Mouse (Mus musculus): ENCODE results near the gene Ankrd26. TPM values are rescaled to one million over a fixed set of nuclear protein-coding genes. Genes with fewer than 3 reads are reported as not detected.

The Ankrd26 gene
- polyA plus RNA-seq, 1 experiment from 2014 or later = 17.1 TPM

GRCm38 (mm10) chr6:118477875-118478785 is 83.9 kb downstream of the Ankrd26 start:
- H3K27me3 ChIP-seq = peaks cover 6% of the 10 kb centered on the region; the same call in 1 of the 2 replicates
- peak overlapping the region; percentile 87 for H3K27ac ChIP-seq
- 20% methylated on average over 10 of the region's 10 CpGs for WGBS

GRCm38 (mm10) chr6:118462069-118462705 is 99.8 kb downstream of the Ankrd26 start:
- H3K27ac ChIP-seq = no peak overlapping the region
- 83% methylated on average over 15 of the region's 15 CpGs for WGBS
- H3K9me3 ChIP-seq = no peaks in the 10 kb centered on the region
- peaks cover 43% of the 10 kb centered on the region for H3K36me3 ChIP-seq
- H3K4me3 ChIP-seq = no peak overlapping the region
- ATAC-seq (ENCODE audit: insufficient number of reproducible peaks, insufficient read depth, low FRiP score, low TSS enrichment) = no peak
- no peaks in the 10 kb centered on the region for H3K4me1 ChIP-seq
- no peak overlapping the region for H3K4me2 ChIP-seq (replicated peaks)
- no peaks in the 10 kb centered on the region for H3K27me3 ChIP-seq
- no peak overlapping the region for H3K9ac ChIP-seq

More at GRCm38 (mm10) chr6:118477875-118478785, 83.9 kb downstream of the Ankrd26 start:
- Histone ChIP-seq H3K4me1 (peaks cover 16% of the 10 kb centered on the region), H3K4me2 (replicated peaks) (peak overlapping the region; percentile 65), H3K9me3 (no peaks in the 10 kb centered on the region), H3K9ac (peak overlapping the region; percentile 81), H3K36me3 (peaks cover 14% of the 10 kb centered on the region), H3K4me3 (peak overlapping the region; percentile 65)
- no peak for ATAC-seq (ENCODE audit: insufficient number of reproducible peaks, insufficient read depth, low FRiP score, low TSS enrichment)

GRCm38 (mm10) chr6:118457726-118458125 is 104.3 kb downstream of the Ankrd26 start:
- H3K27ac ChIP-seq = no peak overlapping the region
- H3K9ac ChIP-seq = no peak overlapping the region
- no peak overlapping the region for H3K4me2 ChIP-seq (replicated peaks)
- 0 out of 2 replicates have a peak, but pooled peaks cover 8% of the 10 kb centered on the region for H3K4me1 ChIP-seq
- no peaks in the 10 kb centered on the region for H3K9me3 ChIP-seq
- 91% methylated on average over 1 of the region's 1 CpGs for WGBS
- no peak for ATAC-seq (ENCODE audit: insufficient number of reproducible peaks, insufficient read depth, low FRiP score, low TSS enrichment)
- H3K36me3 ChIP-seq = peaks cover 14% of the 10 kb centered on the region
- H3K4me3 ChIP-seq = no peak overlapping the region
- H3K27me3 ChIP-seq = no peaks in the 10 kb centered on the region

- Histone ChIP-seq H3K27ac (peak within 1 kb of the TSS; percentile 98), H3K27me3 (no peaks in the 10 kb centered on the region), H3K9me3 (no peaks in the 10 kb centered on the region), H3K9ac (peak within 1 kb of the TSS; percentile 90), H3K4me1 (0 out of 2 replicates have a peak, but pooled peaks cover 8% of the 10 kb centered on the region), H3K36me3 (peaks cover 18% of the 10 kb centered on the region; the same call in 1 of the 2 replicates), H3K4me3 (peak within 1 kb of the TSS; percentile 66), H3K4me2 (replicated peaks) (peak within 1 kb of the TSS; percentile 66)
- WGBS = under 1% methylated on average over 43 of the region's 43 CpGs
- ATAC-seq (ENCODE audit: insufficient number of reproducible peaks, insufficient read depth, low FRiP score, low TSS enrichment) = peak; percentile 97
Measured at GRCm38 (mm10) chr6:118455042-118455631, 106.9 kb downstream of the Ankrd26 start, which contains the start of gene Zfp248. Zfp248 (minus strand) TSS chr6:118455528.

- Histone ChIP-seq H3K9me3 (no peaks in the 10 kb centered on the region), H3K4me2 (replicated peaks) (peak overlapping the region; percentile 66), H3K4me1 (0 out of 2 replicates have a peak, but pooled peaks cover 8% of the 10 kb centered on the region), H3K27ac (peak overlapping the region; percentile 98; the same call in 1 of the 2 replicates), H3K27me3 (no peaks in the 10 kb centered on the region), H3K4me3 (peak overlapping the region; percentile 66), H3K9ac (peak overlapping the region; percentile 90), H3K36me3 (peaks cover 18% of the 10 kb centered on the region; the same call in 1 of the 2 replicates)
- no peak for ATAC-seq (ENCODE audit: insufficient number of reproducible peaks, insufficient read depth, low FRiP score, low TSS enrichment)
- 38% methylated on average over 8 of the region's 8 CpGs for WGBS
Measured at GRCm38 (mm10) chr6:118454452-118454851, 107.6 kb downstream of the Ankrd26 start.

Other genes starting within 250 kb of the Ankrd26 start
- gene Bms1, start 142.8 kb downstream of the Ankrd26 start, polyA plus RNA-seq (2016; fragmentation: Nextera tagmentation; extraction: Ambion mirVana) = 45.1 and 49.8 TPM in 2 replicates
- gene Zfp248, start 106.7 kb downstream of the Ankrd26 start, polyA plus RNA-seq (2016; fragmentation: Nextera tagmentation; extraction: Ambion mirVana) = 14.4 and 15.3 TPM in 2 replicates
- gene Zfp9, start 82.9 kb downstream of the Ankrd26 start, polyA plus RNA-seq (2016; fragmentation: Nextera tagmentation; extraction: Ambion mirVana) = 15.2 and 15.8 TPM in 2 replicates

All from embryonic facial prominence, embryonic 12.5 days (tissue).